Mouse (Mus musculus): ENCODE results near the gene Cplx1. TPM values are rescaled to one million over a fixed set of nuclear protein-coding genes. Genes with fewer than 3 reads are reported as not detected.

The Cplx1 gene
- total RNA-seq (2022): 100 to 1,000 TPM; 724 to 785 (median 735) TPM

DNA sequence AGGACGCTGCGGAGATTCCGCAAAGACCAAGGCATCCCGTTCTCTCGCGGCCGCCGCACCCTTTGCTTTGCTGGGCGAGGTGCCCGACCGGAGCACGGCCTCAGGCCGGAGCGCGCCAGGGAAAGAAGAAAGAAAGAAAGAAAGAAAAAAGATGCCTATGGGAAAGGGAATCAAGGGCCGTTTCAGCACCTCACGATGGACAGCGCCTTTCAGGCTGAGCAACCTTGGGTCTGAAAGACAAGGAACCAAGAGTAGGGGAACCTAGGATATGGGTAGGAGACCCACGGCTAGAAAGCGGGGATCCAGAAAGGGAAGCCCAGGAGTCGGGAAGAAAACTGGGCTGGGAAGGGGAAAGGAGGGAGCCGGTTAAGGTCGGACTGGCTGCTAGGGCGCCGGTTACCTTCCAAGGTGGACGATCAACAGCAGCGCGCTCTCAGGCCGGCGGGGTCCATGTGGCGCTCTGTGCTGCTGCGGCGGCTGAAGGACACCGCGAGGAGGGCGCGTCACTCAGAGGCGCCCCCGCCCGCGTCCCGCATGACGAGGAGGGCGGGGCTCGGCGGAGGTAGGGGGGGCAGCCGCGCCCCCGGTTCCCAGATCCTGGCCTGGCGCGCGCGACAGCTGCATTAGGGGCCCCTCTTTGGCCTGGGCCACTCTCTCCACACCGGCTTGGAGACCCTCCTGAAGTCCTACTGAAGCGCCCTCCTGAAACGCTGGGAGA lies at the start of gene Cplx1:
Gene Cplx1, minus strand, starts transcription at position 536 of the 718 bp plus-strand sequence.
- DNase-seq (ENCODE audit: low spot score in 2 of 2): peak; percentile 56 to 72

DNA sequence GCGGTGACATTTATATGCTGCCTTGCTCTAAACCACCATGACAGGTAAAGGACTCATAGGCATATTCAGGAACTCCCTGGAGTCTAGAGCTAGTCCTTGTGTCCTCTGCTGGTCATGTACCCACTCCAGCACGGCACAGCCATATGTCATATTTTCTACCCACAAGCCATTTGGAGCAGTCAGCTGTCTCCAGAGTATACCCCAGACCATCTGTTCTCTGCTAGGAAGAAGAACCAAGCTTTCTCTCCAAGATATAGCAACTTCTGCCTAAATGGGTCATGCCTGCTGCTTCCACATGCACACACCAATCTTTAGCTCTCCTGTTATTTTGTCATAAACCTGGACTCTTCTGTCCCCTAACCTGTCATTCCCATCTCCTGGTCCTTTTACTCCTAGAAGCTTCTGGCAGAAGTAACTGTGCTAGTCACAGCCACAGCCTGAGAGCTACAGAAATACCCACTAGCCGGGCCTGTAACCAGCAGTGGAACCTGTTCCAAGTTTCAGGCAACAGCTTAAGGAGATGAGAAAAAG lies 31.6 kb upstream of the Cplx1 start:
- DNase-seq (ENCODE audit: low spot score in 2 of 2): peak; percentile 23 to 72

DNA sequence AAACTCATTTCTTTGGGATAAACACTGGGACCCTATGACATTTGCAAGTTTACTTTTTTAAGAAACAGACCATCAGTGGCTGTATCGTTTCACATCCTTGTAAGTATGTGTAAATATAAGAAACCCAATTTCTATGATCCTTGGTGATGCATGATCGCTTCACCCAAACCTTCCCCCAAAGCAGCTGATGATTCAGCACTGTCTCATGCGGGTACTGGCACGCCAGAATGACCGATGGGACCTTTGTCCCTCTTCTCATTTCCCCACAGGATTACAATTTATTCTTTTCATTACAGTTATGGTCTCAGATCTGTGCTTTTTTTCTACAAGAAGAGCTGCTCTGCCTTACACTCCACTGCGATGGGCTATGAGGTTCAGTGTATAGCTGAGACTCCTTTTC lies 23.2 kb upstream of the Cplx1 start:
- no peak for DNase-seq (ENCODE audit: low spot score in 2 of 2)

DNA sequence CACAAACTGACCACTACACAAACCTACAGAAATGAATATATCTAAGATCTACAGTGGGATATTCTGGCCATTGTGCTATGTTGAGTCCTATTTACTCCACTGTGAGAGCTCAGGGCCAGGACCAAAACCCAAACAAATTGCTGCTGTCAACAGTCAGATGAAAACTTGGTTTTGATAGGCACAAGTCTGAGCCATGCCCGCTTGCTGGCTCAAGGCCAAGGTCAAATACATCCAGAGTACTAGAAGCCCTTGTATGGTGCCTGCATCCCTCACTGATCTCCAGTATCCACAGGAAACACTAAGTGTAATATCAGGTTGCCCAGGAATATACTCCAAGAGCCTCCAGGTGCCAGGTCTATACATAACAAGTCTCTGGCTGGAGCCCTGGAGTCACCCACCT lies 21.2 kb upstream of the Cplx1 start:
- DNase-seq (ENCODE audit: low spot score in 2 of 2): no peak

DNA sequence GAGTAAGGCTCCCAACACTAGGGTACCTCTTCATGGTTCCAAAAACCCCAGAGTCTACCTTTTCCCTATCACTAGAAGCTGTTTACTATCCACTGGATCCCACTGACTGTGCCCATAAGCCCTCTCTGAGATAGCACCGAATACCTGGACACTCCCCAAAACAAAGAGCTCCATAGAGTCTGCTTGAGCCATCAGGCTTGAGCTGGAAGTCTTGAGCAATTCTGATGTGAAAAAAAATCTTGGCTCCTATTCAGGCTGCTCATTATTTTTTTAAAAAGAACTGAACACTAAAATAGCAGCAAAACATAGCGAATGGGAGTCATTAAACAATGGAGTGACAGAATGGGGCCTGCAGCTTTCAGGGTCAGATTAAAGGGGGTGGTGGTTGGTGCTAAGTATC lies 17.3 kb upstream of the Cplx1 start:
- no peak for DNase-seq (ENCODE audit: low spot score in 2 of 2)

DNA sequence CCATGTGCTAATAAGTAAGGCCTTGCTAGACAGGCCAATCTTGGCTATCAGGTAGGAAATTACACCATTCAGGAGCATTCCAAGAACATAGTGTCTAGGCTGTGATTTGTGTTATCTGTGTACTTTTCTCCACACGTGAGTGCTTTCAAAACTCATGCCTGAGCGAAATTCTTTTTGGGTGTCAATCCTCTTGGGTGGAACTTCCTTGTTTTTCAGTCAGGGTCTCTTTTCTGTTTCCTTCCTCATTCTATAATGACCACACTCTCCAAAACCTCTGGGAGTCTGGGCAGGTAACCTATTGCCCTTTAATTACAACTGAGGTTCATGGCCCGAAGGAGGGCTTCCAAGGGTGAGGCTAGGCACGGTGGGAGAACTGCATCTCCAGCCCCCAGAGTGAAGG lies 16.7 kb upstream of the Cplx1 start:
- no peak for DNase-seq (ENCODE audit: low spot score in 2 of 2)

DNA sequence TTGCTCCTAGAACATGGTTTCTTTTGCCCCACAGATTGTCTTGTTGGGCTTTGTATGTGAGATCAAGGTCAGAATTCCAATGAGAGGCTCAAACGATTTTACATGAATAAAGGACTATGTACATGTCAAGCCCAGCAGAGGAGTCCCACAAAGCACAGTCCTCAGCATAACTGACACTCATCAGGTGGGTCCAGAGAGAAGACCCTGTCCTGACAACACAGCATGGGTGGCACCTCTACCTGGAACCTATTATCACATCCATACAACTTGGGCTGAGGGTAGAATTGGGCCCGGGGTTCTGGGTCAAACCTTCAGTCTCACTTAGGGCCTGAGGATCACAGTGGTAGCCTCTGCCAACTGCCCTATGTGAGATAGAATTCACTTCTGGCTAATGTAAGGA lies 15.6 kb upstream of the Cplx1 start:
- no peak for DNase-seq (ENCODE audit: low spot score in 2 of 2)

DNA sequence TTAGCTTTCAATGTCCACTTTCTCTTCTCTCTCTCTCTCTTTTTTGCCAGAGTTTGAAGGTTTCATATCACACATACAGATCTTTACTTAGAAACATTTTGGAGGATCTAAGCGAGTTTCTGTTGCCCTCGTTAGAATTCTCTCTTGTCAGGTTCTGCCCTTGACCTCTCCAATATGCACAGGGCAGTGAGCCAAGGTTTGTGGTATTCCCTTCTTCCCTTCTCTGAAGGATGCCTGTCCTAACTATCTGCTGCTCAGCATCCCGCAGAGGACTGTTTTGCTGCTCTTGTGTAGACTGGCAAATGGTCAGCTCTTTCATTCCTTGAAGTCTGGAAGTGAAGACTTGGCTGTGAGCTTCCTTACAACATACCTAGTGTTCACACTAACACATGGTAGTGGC lies 14.5 kb upstream of the Cplx1 start:
- DNase-seq (ENCODE audit: low spot score in 2 of 2): no peak

DNA sequence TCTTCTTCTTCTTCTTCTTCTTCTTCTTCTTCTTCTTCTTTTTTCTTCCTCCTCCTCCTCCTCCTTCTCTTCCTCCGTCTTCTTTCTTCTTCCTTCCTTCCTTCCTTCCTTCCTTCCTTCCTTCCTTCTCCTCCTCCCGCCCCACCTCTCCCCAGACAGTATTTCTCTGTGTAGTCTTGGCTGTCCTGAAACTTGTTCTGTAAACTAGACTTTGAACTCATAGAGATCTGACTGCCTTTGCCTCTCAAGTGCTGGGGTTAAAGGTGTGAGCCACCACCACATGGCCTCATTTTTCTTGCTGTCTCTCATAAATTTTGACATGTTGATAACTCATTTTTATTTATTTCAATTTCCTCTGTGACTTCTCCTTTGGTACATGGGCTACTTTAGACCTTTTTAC lies 12.7 kb upstream of the Cplx1 start:
- DNase-seq (ENCODE audit: low spot score in 2 of 2): no peak

DNA sequence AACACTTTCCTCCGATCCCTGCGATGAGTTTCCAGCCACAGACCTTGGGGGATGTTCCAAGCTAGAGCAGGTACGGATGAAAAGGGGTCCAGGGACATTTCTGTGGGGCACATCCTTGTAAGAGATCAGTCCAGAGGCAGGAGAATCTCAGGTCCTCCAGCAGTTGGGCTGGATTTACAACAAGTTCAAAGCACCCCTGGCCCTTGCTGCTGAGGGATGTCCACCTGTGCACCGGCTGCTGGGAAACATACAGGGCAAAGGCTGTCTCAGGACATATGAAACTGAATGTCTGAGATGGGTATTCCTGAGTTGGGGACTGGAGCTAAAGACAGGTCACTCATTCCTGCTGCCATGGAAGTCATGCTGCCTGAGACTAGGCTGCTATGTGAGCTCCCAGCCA lies 7.2 kb upstream of the Cplx1 start:
- no peak for DNase-seq (ENCODE audit: low spot score in 2 of 2)

DNA sequence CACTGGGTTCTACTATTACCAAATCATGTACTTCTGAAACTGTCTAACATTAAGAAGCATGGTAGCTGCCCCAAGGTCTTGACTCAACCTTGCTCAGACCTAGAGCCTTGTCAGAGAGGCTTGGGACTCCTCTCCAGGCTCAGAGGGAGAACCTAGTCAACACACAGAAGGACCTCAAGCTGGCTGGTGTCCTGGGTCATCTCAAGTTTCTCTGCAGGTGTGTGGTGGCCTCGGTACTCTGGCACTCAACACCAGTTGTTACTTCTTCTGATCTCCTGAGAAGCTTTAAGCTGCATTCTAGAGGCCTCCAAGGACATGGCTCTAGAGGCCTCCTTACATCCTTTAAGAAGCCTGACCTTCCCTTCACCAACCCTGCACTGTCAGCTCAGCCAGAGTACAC lies 4.2 kb upstream of the Cplx1 start:
- no peak for DNase-seq (ENCODE audit: low spot score in 2 of 2)

DNA sequence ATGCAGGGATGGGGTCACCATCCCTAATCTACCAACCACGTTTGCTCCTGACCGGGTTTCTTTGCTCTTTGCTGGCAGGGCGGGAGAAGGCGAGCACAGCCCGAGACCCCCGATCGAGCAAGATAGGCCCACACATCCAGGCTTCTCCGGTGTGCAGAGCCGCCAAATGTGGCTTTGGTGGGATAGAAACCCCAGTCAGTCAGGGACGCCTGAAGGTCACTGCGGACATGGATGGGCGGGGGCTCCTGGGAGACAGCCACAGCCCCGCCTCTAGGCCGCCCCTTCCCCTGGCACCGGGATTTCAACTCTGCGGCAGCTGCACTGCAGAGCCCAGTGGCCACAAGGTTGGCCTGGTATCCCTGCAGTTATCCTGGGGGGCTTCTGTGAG lies 377 bp upstream of the Cplx1 start:
- no peak for DNase-seq (ENCODE audit: low spot score in 2 of 2)

DNA sequence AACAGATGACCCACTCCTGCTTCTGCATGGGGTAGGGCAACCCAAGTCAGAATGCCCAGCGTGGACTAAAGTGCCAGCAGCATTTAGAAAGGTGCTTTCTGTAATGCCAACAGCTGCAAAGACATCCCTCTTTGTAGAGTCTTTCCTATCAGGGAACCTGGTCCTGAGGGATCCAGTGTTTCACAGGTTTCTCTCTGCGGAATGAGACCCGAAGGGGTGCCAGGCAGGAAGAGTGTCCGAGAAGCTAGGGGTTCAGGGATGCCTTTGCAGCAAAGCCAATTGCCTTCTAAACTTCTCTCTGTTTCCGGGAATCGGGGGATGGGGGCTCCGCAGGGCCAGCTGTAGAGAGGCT lies 711 bp downstream of the Cplx1 start:
- DNase-seq (ENCODE audit: low spot score in 2 of 2): no peak

DNA sequence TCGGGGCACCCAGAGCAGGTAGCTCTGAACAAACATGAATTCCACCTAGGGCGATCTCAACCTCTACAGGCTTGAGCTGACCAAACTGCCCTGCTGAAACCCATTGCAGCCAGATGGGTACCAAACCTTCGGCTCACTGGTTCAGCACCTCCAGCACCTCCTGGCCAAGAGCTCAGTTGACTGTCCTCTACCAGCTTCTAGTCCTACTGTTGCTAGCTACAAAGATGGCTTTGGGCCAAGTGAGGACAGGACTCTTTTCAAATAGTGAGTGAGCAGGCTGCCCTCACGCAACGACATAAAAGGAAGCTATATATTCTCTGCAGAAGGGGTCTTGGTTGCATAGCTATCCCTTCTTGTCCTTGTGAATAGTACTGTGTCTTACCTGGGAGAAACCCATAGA lies 2.2 kb downstream of the Cplx1 start:
- no peak for DNase-seq (ENCODE audit: low spot score in 2 of 2)

DNA sequence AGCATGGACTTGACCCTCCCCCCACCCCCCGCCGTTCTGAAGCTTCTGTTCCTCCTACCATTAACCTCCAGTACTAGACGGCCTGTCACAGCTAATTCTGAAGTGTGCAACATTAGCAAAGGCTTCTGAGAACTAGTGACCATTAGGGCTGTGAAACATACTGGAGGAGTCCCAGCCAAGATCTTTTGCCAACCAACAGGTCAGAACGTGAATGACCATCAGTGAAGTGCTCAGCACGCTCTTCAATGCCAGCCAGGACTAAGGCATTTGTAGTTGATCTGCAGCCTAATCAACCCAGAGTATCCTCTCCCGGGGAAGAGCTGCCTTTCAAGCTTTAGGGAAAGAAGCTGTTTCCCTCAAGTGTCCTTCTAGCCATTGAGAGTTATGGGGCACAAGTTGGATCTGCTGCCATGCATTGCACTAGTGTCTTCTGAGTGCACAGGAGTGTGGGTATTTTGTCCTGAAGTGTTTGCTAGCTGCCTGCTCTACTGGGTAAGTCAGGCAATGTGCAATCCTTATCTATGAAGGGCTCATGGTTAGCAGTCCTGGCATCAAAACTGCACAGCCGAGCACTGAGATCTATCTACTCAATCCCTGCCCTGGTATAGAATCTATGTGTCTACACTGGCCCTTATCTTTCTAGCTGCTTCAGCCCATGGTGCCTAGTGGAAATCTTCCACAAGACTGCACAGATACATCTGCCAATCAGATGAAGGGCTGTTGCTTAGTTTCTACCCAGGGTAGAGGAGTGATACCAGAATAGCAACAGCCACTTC lies 6.1 kb downstream of the Cplx1 start:
- no peak for DNase-seq (ENCODE audit: low spot score in 2 of 2)

DNA sequence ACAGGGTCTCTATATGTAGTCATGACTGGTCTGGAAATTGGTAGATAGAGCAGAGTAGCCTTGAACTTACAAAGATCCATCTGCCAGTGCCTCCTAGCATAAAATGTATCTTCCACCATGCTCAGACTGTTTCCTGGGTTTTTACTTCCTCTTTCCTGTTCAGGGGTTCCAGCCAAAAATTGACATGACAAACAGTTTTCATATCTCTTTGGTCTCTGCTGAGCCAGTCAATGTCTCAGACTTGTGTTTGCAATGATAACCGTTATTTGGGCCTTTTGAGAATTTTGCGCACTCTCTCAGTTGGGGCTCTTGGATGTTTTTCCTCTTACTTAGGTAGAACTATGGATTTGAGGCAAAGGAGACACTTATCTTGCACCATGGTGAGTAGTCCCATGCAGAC lies 15.6 kb downstream of the Cplx1 start:
- no peak for DNase-seq (ENCODE audit: low spot score in 2 of 2)

DNA sequence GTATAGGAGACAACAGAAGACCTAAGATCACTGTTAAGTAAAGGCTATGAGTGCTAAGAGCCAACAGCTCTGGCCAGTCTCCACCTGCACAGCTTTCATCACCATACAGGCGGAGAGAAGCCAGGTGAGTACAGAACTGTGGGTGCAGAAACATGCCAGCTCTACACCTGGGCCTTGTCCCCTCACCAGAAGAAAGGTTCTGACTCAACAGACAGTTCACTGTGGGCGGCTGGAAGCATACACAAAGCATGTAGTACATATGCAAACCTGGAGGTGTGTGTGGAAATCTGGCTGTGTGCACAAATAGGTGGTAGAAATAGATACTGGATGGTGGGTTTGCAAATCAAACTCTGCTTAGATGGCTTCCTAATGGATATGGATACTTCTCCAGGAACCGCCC lies 27.2 kb downstream of the Cplx1 start:
- peak in 1 of 2 experiments; percentile 50 for DNase-seq (ENCODE audit: low spot score in 2 of 2)

DNA sequence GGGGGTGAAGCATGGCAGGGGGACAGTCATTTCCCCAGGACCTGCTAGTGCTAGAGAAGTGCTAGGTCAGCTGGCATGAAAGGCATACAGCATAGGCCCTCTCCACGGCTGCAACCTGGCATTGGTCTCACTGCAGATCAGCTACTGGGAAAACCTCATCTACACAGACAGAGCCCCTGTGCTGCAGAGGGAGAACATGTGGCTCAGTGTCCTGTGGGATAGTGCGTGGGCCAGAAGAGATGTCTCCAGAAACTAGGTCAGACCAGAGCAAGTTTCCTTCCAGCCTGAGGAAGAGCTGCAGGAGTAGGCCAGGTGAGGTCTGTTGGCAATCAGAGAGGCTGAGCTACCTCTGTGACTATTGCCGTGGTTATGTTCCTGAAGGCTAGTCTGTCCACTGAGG lies 27.9 kb downstream of the Cplx1 start:
- peak in 1 of 2 experiments; percentile 38 for DNase-seq (ENCODE audit: low spot score in 2 of 2)

DNA sequence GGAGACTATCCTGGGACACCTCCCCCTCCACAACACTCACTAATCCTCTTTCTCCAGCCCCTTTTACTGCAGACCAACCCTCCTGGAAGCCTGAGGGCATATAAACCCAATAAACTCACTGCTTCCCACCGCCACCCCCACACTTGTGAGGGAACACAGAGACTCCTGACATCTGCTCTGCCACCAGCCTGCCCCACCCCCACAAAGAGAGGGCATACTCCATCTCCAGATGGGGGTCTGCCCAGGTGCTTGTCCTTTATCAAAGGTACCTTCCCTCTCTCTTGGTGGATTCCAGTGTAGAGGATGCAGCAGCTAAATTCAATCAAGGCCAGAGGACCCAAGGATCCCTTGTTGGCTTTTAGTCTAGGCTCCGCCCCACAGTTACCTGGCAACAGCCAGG lies 28.8 kb downstream of the Cplx1 start:
- no peak for DNase-seq (ENCODE audit: low spot score in 2 of 2)

DNA sequence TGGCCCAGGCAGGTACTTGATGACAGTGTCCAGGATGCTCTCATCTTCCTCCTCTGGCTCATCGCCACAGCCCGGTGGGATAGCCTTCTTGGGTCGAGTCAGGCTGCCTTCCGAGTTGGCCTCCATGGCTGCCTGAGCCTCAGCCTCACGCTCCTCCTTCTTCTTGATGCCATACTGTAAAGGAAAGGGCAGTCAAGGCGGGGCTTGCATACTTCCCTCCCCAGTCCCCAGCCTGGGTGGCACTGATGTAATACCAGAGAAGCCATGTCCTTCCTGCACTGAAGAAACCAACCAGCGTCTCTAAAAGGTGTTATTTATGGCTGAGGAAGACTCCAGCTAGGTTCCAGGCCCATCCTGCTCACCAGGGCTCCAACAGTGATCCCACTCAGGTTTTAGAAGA lies 29.7 kb downstream of the Cplx1 start:
- no peak for DNase-seq (ENCODE audit: low spot score in 2 of 2)

DNA sequence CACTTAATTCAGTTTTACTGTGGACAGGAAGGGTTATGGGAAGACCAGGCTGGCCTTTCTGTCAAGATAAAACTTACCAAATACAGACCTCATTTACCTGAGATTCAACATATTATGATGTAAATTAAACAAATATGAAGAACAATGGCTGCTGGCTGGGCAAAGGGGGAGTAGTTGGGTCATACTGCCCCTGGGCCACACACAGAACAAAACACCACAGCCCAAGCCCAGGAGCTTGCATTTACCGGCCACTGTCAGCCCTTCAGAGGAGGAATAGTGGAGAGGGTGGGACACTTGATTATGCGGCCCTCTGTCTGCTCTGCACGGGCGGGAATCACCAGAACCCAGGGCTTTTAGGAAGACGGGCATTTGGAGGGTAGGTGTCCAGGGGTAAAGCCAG lies 30.9 kb downstream of the Cplx1 start:
- no peak for DNase-seq (ENCODE audit: low spot score in 2 of 2)

DNA sequence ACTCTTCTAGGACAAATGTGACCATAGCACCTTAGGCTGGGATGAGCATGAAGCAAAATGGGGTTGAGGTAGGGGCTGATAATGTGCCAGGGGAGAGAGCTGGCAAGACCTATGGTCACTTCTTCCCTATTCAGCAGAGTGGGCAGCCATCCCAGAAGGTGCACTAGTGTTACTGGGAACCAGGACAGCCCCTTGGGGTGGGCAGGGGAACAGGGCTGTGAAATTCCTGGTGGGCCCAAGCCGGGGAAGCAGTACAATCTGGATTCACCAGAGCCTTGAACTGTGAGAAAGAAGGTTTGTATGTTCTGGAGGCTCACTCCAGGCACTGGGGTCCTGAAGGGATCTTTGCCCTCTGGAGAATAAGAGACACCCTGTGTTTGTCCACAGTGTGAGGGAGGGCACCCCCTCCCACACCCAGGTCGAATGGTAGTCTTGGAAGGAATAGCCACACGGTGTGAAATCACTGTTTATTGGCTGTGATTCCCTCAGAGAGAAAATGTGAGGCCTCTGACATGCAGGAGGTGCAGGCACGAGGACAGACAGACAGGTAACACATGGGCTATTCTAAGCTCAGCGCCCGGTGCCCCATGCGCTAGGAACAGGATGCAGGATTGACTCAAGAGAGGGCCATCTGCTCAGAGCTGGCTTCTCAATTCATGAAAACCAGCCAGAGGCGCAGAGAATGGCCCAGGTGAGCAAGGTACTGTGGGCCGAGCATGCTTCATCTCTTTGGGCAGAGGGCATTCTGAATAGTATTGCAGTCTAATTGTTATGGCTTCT lies 31.5 kb downstream of the Cplx1 start:
- DNase-seq (ENCODE audit: low spot score in 2 of 2): no peak
